Mouse (Mus musculus) T-cell, adult 2 months (primary cell): ENCODE measurements around the gene 4921539E11Rik.
A peak's percentile ranks its signal among the peaks of the same experiment; 100 is the strongest.

Source experiments
- DNase-seq: peaks from one replicate; pipeline ENCODE4 v3.0.0; 2022; ENCODE audit warnings: low spot score

Gene 4921539E11Rik

GRCm38 (mm10) chr4:103232156-103232555 is 58.5 kb downstream of the 4921539E11Rik start:
- DNase-seq = no peak

- DNase-seq = no peak
Measured at GRCm38 (mm10) chr4:103222854-103223253, 67.8 kb downstream of the 4921539E11Rik start.

DNA sequence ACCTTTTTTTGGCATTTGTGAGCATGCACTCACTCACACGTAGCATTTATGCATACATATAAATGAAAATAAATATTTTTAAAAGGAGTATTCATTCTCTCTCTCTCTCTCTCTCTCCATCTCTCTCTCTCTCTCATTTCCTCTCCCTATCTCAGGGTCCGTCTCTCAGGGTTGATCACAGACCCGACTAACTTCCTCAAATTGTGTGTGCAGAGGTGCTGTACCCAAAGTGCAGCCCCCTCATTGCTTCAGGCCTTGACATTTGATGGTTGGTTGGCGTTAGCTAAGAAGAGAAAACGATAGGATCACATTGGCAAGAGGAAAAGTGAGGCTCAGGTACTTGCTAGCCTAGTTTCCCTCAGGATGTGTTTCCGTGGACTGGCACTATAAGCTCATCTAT is 68.9 kb downstream of the 4921539E11Rik start:
- DNase-seq = no peak

GRCm38 (mm10) chr4:103219011-103219410 is 71.7 kb downstream of the 4921539E11Rik start:
- DNase-seq = no peak

DNA sequence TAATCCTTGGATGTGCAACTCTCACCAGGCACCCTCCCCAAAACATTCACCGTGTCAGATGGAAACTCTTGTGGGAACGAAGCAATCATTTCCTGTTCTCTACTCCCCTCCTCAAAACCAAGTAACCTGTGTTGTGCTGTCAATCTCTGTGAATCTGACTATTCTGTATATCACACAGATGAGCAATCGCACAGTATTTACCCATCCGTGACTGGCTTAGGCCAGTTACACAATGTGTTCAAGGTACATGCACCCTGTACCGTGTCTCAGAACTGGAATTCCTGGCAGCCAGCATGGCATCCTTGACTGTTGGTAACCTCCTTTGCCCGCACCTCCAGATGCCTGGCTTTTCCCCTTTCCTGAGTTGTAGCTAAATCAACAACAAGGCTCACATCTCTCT is 74.6 kb downstream of the 4921539E11Rik start:
- DNase-seq = no peak

GRCm38 (mm10) chr4:103214925-103215820 is 75.5 kb downstream of the 4921539E11Rik start, which contains the start of gene Slc35d1:
Slc35d1 (minus strand) TSS chr4:103215164.
- DNase-seq = peak; percentile 74

DNA sequence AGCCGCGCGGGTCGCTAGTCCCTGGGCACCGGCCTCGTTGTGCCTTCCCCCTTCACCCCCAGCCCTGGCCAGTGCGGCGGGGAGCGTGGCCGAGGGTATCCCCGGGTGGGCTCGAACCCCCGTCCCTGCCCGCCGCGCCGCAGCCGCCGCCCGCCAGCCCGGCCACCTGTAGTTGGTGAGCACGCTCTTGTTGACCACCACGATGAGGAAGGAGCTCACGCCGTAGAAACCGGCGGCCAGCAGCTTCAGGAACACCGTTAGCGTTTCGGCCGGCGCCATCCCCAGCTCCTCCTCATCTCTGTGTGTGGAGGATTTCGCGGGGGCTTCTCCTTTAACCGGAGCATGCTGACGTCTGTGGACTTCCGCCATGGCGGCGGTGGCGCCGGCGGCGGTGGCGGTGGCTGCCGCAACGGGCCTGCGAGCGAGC is 76.2 kb downstream of the 4921539E11Rik start:
- DNase-seq = peak; percentile 75

GRCm38 (mm10) chr4:103213859-103214497 is 76.7 kb downstream of the 4921539E11Rik start:
- no peak for DNase-seq

DNA sequence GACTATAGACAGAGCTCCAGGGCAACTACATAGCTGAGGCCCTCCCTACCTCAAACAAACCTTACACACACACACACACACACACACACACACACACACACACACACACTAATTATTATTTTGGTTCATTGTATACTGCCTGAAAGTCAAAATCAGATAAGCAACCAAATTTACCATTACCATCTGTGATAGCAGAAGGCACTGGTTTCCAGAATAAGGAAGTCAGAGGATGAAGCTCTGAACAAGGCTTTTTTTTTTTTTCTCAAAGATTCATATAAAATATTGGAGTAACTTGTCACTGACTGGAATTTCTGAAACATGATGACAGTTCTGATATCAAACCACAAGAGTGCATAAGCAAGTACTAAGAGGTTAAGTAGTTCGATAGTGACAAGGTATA is 82.1 kb downstream of the 4921539E11Rik start:
- DNase-seq = no peak

GRCm38 (mm10) chr4:103203646-103204045 is 87.0 kb downstream of the 4921539E11Rik start:
- no peak for DNase-seq

DNA sequence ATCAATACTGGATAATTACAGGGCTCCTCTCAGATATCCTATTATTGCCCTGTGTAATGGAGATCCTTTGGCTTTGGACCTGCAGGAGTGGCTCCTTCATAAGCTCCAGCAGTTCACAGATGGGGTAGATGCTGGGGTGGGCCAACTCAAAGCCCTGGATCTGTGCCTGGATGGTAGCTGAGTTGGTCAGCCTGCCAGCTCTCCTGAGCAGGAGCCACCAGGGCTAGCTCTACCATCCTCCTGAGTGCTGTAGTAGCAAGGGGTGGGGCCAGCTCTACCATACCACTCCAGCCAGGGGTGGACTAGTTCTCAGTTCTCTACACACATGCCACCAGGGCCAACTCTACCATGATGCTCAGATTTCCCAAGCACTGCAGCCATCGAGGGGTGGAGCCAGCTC is 90.6 kb downstream of the 4921539E11Rik start:
- no peak for DNase-seq

GRCm38 (mm10) chr4:103199086-103199485 is 91.6 kb downstream of the 4921539E11Rik start:
- DNase-seq = no peak

DNA sequence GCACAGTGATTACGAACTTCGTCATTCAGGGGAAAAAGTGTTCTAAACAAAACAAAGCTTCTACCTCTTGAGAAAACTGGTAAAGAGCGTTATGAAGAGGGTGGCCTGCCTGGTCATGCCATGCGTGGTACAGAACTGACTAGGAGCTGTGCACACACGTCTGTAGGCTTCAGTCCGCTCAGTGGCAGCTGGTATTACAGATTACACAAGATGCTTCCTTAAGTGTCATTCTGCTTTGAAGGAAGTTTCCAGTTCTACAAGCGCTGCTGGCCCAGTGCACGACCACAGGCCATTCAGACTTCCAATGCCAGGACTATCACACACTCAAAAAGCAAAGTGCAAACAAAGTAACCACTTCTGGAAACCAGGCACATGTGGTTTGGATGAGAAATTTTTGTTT is 93.3 kb downstream of the 4921539E11Rik start:
- no peak for DNase-seq

GRCm38 (mm10) chr4:103192421-103192820 is 98.2 kb downstream of the 4921539E11Rik start:
- DNase-seq = no peak

DNA sequence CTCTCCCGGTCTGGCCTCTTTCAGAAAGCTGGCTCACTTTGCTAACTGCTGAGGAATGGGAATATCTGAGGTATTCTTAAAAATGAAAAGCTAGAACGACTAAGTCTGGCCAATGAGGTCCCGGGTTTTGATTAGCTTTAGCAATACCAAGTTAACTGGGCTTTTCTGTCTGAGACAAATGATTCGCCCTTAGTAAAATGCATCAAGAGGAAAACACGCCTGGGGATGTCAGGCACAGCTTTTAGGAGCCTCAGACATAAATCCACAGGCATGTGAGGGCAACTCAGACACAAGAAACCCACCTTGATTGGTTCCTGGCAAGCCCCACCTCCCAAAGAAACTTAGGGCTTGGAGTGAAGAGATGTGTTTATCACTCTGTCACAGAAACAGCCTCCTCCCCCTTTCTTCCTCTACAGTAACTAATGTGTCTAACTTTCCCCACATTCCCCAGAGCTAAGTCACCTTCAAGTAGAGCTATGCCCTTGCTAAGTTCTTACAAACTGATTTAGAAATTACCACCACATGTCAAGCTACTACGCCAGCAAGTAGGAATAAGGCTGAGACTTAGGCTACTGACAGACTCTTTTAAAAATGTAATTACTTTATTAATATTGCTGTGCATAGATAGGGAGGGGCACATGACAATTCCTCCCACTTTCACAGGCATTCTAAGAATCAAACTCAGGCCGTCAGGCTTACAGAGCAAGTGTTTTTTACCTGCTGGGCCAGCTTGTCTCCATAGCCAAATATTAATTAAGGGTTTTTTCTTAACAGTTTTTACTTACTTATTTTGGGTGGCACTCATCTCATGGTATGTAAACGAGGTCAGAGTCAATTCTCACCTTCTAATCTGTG is 101.7 kb downstream of the 4921539E11Rik start:
- no peak for DNase-seq
